Mouse (Mus musculus) heart, postnatal 4 days (tissue): Measurements from ENCODE around the gene Ehf. TPM values are rescaled to one million over a fixed set of nuclear protein-coding genes. Genes with fewer than 3 reads are reported as not detected.

Source experiments
- total RNA-seq, 2 experiments: library from RNA; stranded (reverse); gene quantifications; 2 replicates each; pipeline ENCODE4 v1.2.3; 2021

Ehf gene
- total RNA-seq, 2 experiments from 2014 or later, result not detected

Other genes starting within 250 kb of the Ehf start
- 100 to 1,000 TPM; 105 to 120 TPM for gene Pdhx, start 229.8 kb downstream of the Ehf start, total RNA-seq
- 10 to 100 TPM; 46.4 to 48.4 TPM for gene Apip, start 229.6 kb downstream of the Ehf start, total RNA-seq
- gene Elf5, start 108.4 kb upstream of the Ehf start, total RNA-seq, result not detected
- 100 to 1,000 TPM; 121 to 134 TPM for gene Cat, start 181.9 kb upstream of the Ehf start, total RNA-seq